Comparison of ENCODE assay signal across 8 mouse cellular contexts in genomic region chr17:25879261-25879660, GRCm38 (mm10). TPM values are rescaled to one million over a fixed set of nuclear protein-coding genes. Genes with fewer than 3 reads are reported as not detected.
DNase-seq lines count a peak whose midpoint lies in the region; ATAC-seq and TF ChIP-seq lines count a peak whose summit lies in the region.

No protein-coding gene starts in this region.

- no peaks in the 10 kb centered on the region for H3K9me3 ChIP-seq in midbrain, postnatal 0 days (ENCODE audit: low read length)

- H3K27ac ChIP-seq in gastrocnemius, adult 2 months = no peak overlapping the region
- no peak overlapping the region for H3K27ac ChIP-seq in midbrain, postnatal 0 days (ENCODE audit: low read depth, low read length)

- H3K4me3 ChIP-seq in gastrocnemius, adult 2 months = no peak overlapping the region
- H3K4me3 ChIP-seq in midbrain, postnatal 0 days (ENCODE audit: low read depth, low read length) = no peak overlapping the region

- H3K9ac ChIP-seq in midbrain, postnatal 0 days (replicated peaks; ENCODE audit: low read length, poor library complexity, severe bottlenecking) = no peak overlapping the region

- DNase-seq in gastrocnemius, adult 2 months = no peak
- DNase-seq in gastrocnemius, postnatal 25 days = no peak
- DNase-seq in right cerebral cortex, adult 2 months (ENCODE audit: low spot score in 2 of 2) = peak; percentile 58 to 62
- no peak for DNase-seq in right cerebral cortex, postnatal 36 days (ENCODE audit: low spot score in 2 of 2)
- peak; percentile 58 for DNase-seq in embryo, embryonic 11 days
- peak; percentile 10 for DNase-seq in midbrain, postnatal 0 days (ENCODE audit: low spot score)
- DNase-seq in gastrocnemius, adult 8-10 months (ENCODE audit: low spot score in 2 of 2) = no peak
- DNase-seq in ovary, postnatal 36 days (ENCODE audit: low spot score) = no peak

- H3K27me3 ChIP-seq in midbrain, postnatal 0 days (ENCODE audit: insufficient read depth, low read length) = no peaks in the 10 kb centered on the region

- intact Hi-C loops in gastrocnemius, adult 2 months (cut with DNase I) = loop anchor here (5.0 kb wide), 1 partner anchor 38 kb away; the partner anchor contains the start of gene Rab40c

- 42% methylated on average over 4 of the region's 4 CpGs for WGBS in midbrain, postnatal 0 days

- ATAC-seq in midbrain, postnatal 0 days (ENCODE audit: low FRiP score) = no peak

- TF ChIP-seq CTCF in gastrocnemius, adult 2 months (IDR thresholded peaks at IDR 0.05) = peak; percentile 56
- TF ChIP-seq CTCF in midbrain, postnatal 0 days (IDR thresholded peaks at IDR 0.05) = peak; percentile 68

- no peak overlapping the region for H3K4me2 ChIP-seq in midbrain, postnatal 0 days (ENCODE audit: low read depth, low read length, poor library complexity, severe bottlenecking)

- peaks cover 35% of the 10 kb centered on the region for H3K36me3 ChIP-seq in midbrain, postnatal 0 days (ENCODE audit: insufficient read depth, low read length)

- peaks cover 14% of the 10 kb centered on the region for H3K4me1 ChIP-seq in midbrain, postnatal 0 days (ENCODE audit: insufficient read depth, low read length)

RNA-seq across cellular contexts. Expression of gene Wfikkn1, which starts 1.4 kb away (rescaled TPM):
- total RNA-seq in gastrocnemius, adult 2 months (2021) = under 1 TPM; 0.26 to 0.75 TPM
- total RNA-seq in gastrocnemius, postnatal 25 days (2021) = under 1 TPM; 0.35 to 0.36 TPM
- total RNA-seq in midbrain, postnatal 0 days (2014; rRNA removed) = 0.77 and 1.7 TPM in 2 replicates
- 0.42 and 0.56 TPM in 2 replicates for polyA plus RNA-seq in midbrain, postnatal 0 days (2015; fragmentation: Nextera tagmentation; extraction: Ambion mirVana)
- under 1 TPM; 0.15 to 0.62 (median 0.38) TPM for total RNA-seq in gastrocnemius, adult 8-10 months (2022)

RNA-seq across cellular contexts. Expression of gene Mettl26, which starts 4.4 kb away (rescaled TPM):
- total RNA-seq in gastrocnemius, adult 2 months (2021) = 10 to 100 TPM; 27.7 to 33.7 TPM
- 10 to 100 TPM; 31.9 to 37.0 TPM for total RNA-seq in gastrocnemius, postnatal 25 days (2021)
- 53.8 and 64.8 TPM in 2 replicates for total RNA-seq in midbrain, postnatal 0 days (2014; rRNA removed)
- polyA plus RNA-seq in midbrain, postnatal 0 days (2015; fragmentation: Nextera tagmentation; extraction: Ambion mirVana) = 67.3 and 74.0 TPM in 2 replicates
- total RNA-seq in gastrocnemius, adult 8-10 months (2022) = 10 to 100 TPM; 27.4 to 42.1 (median 31.3) TPM

RNA-seq across cellular contexts. Expression of gene Mcrip2, which starts 10.7 kb away (rescaled TPM):
- 100 to 1,000 TPM in 1 of 2 experiments, 10 to 100 TPM in 1; 85.3 to 117 TPM for total RNA-seq in gastrocnemius, adult 2 months (2021)
- 100 to 1,000 TPM; 102 to 114 TPM for total RNA-seq in gastrocnemius, postnatal 25 days (2021)
- total RNA-seq in midbrain, postnatal 0 days (2014; rRNA removed) = 14.6 and 29.9 TPM in 2 replicates
- polyA plus RNA-seq in midbrain, postnatal 0 days (2015; fragmentation: Nextera tagmentation; extraction: Ambion mirVana) = 39.5 and 45.5 TPM in 2 replicates
- 100 to 1,000 TPM in 1 of 4 experiments, 10 to 100 TPM in 3; 87.4 to 108 (median 92.5) TPM for total RNA-seq in gastrocnemius, adult 8-10 months (2022)

RNA-seq across cellular contexts. Expression of gene Wdr90, which starts 18.0 kb away (rescaled TPM):
- 1 to 10 TPM in 1 of 2 experiments, under 1 TPM in 1; 0.66 to 1.0 TPM for total RNA-seq in gastrocnemius, adult 2 months (2021)
- total RNA-seq in gastrocnemius, postnatal 25 days (2021) = 1 to 10 TPM; 1.2 to 2.1 TPM
- 36.2 and 44.3 TPM in 2 replicates for total RNA-seq in midbrain, postnatal 0 days (2014; rRNA removed)
- 14.2 and 15.0 TPM in 2 replicates for polyA plus RNA-seq in midbrain, postnatal 0 days (2015; fragmentation: Nextera tagmentation; extraction: Ambion mirVana)
- total RNA-seq in gastrocnemius, adult 8-10 months (2022) = 1 to 10 TPM in 1 of 4 experiments, under 1 TPM in 3; 0.36 to 1.6 (median 0.84) TPM

RNA-seq across cellular contexts. Expression of gene Rhot2, which starts 34.6 kb away (rescaled TPM):
- total RNA-seq in gastrocnemius, adult 2 months (2021) = 10 to 100 TPM; 58.1 to 89.3 TPM
- 10 to 100 TPM; 54.4 to 76.1 TPM for total RNA-seq in gastrocnemius, postnatal 25 days (2021)
- 49.2 and 70.1 TPM in 2 replicates for total RNA-seq in midbrain, postnatal 0 days (2014; rRNA removed)
- 15.4 and 16.2 TPM in 2 replicates for polyA plus RNA-seq in midbrain, postnatal 0 days (2015; fragmentation: Nextera tagmentation; extraction: Ambion mirVana)
- total RNA-seq in gastrocnemius, adult 8-10 months (2022) = 10 to 100 TPM; 63.3 to 72.7 (median 68.0) TPM

Comparison
In these comparisons a context has a peak if more than half of its experiments do, and no peak if none do; other contexts are left out.
1. DNase-seq: peak in right cerebral cortex, adult 2 months (2 of 2), embryo, embryonic 11 days (single experiment) and midbrain, postnatal 0 days (single experiment); none in gastrocnemius, adult 2 months (single experiment), gastrocnemius, postnatal 25 days (single experiment), right cerebral cortex, postnatal 36 days (0 of 2), gastrocnemius, adult 8-10 months (0 of 2) and ovary, postnatal 36 days (single experiment).